Mouse (Mus musculus): ENCODE results near the gene Krtap4-13. TPM values are rescaled to one million over a fixed set of nuclear protein-coding genes. Genes with fewer than 3 reads are reported as not detected.

The Krtap4-13 gene
- polyA plus RNA-seq, 1 experiment from 2014 or later = not detected

Other genes with a start within 250 kb of the Krtap4-13 start
- gene Krtap3-1, start 243.3 kb downstream of the Krtap4-13 start, polyA plus RNA-seq (2014; fragmentation: Nextera tagmentation; extraction: Ambion mirVana) = not detected in 2 replicates
- not detected in 2 replicates for gene Krtap1-5, start 228.9 kb downstream of the Krtap4-13 start, polyA plus RNA-seq (2014; fragmentation: Nextera tagmentation; extraction: Ambion mirVana)
- gene Krtap1-4, start 226.2 kb downstream of the Krtap4-13 start, polyA plus RNA-seq (2014; fragmentation: Nextera tagmentation; extraction: Ambion mirVana) = not detected in 2 replicates
- not detected in 2 replicates for gene Krtap1-3, start 218.6 kb downstream of the Krtap4-13 start, polyA plus RNA-seq (2014; fragmentation: Nextera tagmentation; extraction: Ambion mirVana)
- not detected in 2 replicates for gene Krtap9-3, start 211.8 kb downstream of the Krtap4-13 start, polyA plus RNA-seq (2014; fragmentation: Nextera tagmentation; extraction: Ambion mirVana)
- not detected in 2 replicates for gene Gm11938, start 206.6 kb downstream of the Krtap4-13 start, polyA plus RNA-seq (2014; fragmentation: Nextera tagmentation; extraction: Ambion mirVana)
- not detected in 2 replicates for gene Gm11937, start 199.7 kb downstream of the Krtap4-13 start, polyA plus RNA-seq (2014; fragmentation: Nextera tagmentation; extraction: Ambion mirVana)
- not detected in 2 replicates for gene Krtap2-4, start 195.0 kb downstream of the Krtap4-13 start, polyA plus RNA-seq (2014; fragmentation: Nextera tagmentation; extraction: Ambion mirVana)
- gene Gm11562, start 189.5 kb downstream of the Krtap4-13 start, polyA plus RNA-seq (2014; fragmentation: Nextera tagmentation; extraction: Ambion mirVana) = not detected in 2 replicates
- not detected in 2 replicates for gene Krtap4-1, start 181.7 kb downstream of the Krtap4-13 start, polyA plus RNA-seq (2014; fragmentation: Nextera tagmentation; extraction: Ambion mirVana)
- gene Krtap4-2, start 174.8 kb downstream of the Krtap4-13 start, polyA plus RNA-seq (2014; fragmentation: Nextera tagmentation; extraction: Ambion mirVana) = not detected in 2 replicates
- gene Krtap4-7, start 165.8 kb downstream of the Krtap4-13 start, polyA plus RNA-seq (2014; fragmentation: Nextera tagmentation; extraction: Ambion mirVana) = not detected in 2 replicates
- gene Gm11555, start 159.7 kb downstream of the Krtap4-13 start, polyA plus RNA-seq (2014; fragmentation: Nextera tagmentation; extraction: Ambion mirVana) = not detected in 2 replicates
- gene Gm11563, start 150.9 kb downstream of the Krtap4-13 start, polyA plus RNA-seq (2014; fragmentation: Nextera tagmentation; extraction: Ambion mirVana) = not detected in 2 replicates
- gene Krtap4-6, start 143.9 kb downstream of the Krtap4-13 start, polyA plus RNA-seq (2014; fragmentation: Nextera tagmentation; extraction: Ambion mirVana) = not detected in 2 replicates
- gene Gm14190, start 119.2 kb downstream of the Krtap4-13 start, polyA plus RNA-seq (2014; fragmentation: Nextera tagmentation; extraction: Ambion mirVana) = not detected in 2 replicates
- gene Gm14180, start 75.6 kb downstream of the Krtap4-13 start, polyA plus RNA-seq (2014; fragmentation: Nextera tagmentation; extraction: Ambion mirVana) = not detected in 2 replicates
- gene Gm11595, start 37.0 kb downstream of the Krtap4-13 start, polyA plus RNA-seq (2014; fragmentation: Nextera tagmentation; extraction: Ambion mirVana) = not detected in 2 replicates
- gene Krtap4-8, start 29.2 kb downstream of the Krtap4-13 start, polyA plus RNA-seq (2014; fragmentation: Nextera tagmentation; extraction: Ambion mirVana) = not detected in 2 replicates
- gene Krtap4-9, start 24.7 kb downstream of the Krtap4-13 start, polyA plus RNA-seq (2014; fragmentation: Nextera tagmentation; extraction: Ambion mirVana) = not detected in 2 replicates
- gene Gm11596, start 16.4 kb downstream of the Krtap4-13 start, polyA plus RNA-seq (2014; fragmentation: Nextera tagmentation; extraction: Ambion mirVana) = not detected in 2 replicates
- gene Gm11569, start 11.0 kb downstream of the Krtap4-13 start, polyA plus RNA-seq (2014; fragmentation: Nextera tagmentation; extraction: Ambion mirVana) = not detected in 2 replicates
- gene Gm11554, start 5.4 kb downstream of the Krtap4-13 start, polyA plus RNA-seq (2014; fragmentation: Nextera tagmentation; extraction: Ambion mirVana) = not detected in 2 replicates
- not detected in 2 replicates for gene Gm11564, start 5.8 kb upstream of the Krtap4-13 start, polyA plus RNA-seq (2014; fragmentation: Nextera tagmentation; extraction: Ambion mirVana)
- not detected in 2 replicates for gene 2300003K06Rik, start 28.2 kb upstream of the Krtap4-13 start, polyA plus RNA-seq (2014; fragmentation: Nextera tagmentation; extraction: Ambion mirVana)
- not detected in 2 replicates for gene Krtap4-16, start 41.7 kb upstream of the Krtap4-13 start, polyA plus RNA-seq (2014; fragmentation: Nextera tagmentation; extraction: Ambion mirVana)
- not detected in 2 replicates for gene Gm11568, start 48.0 kb upstream of the Krtap4-13 start, polyA plus RNA-seq (2014; fragmentation: Nextera tagmentation; extraction: Ambion mirVana)
- gene Gm11559, start 54.6 kb upstream of the Krtap4-13 start, polyA plus RNA-seq (2014; fragmentation: Nextera tagmentation; extraction: Ambion mirVana) = not detected in 2 replicates
- gene Krtap9-1, start 63.5 kb upstream of the Krtap4-13 start, polyA plus RNA-seq (2014; fragmentation: Nextera tagmentation; extraction: Ambion mirVana) = not detected in 2 replicates
- gene Gm11567, start 69.3 kb upstream of the Krtap4-13 start, polyA plus RNA-seq (2014; fragmentation: Nextera tagmentation; extraction: Ambion mirVana) = not detected in 2 replicates
- not detected in 2 replicates for gene Krtap31-1, start 98.0 kb upstream of the Krtap4-13 start, polyA plus RNA-seq (2014; fragmentation: Nextera tagmentation; extraction: Ambion mirVana)
- gene Gm11565, start 104.9 kb upstream of the Krtap4-13 start, polyA plus RNA-seq (2014; fragmentation: Nextera tagmentation; extraction: Ambion mirVana) = not detected in 2 replicates
- gene Krtap31-2, start 126.4 kb upstream of the Krtap4-13 start, polyA plus RNA-seq (2014; fragmentation: Nextera tagmentation; extraction: Ambion mirVana) = not detected in 2 replicates
- gene Krtap9-5, start 138.6 kb upstream of the Krtap4-13 start, polyA plus RNA-seq (2014; fragmentation: Nextera tagmentation; extraction: Ambion mirVana) = not detected in 2 replicates
- gene Krtap29-1, start 169.2 kb upstream of the Krtap4-13 start, polyA plus RNA-seq (2014; fragmentation: Nextera tagmentation; extraction: Ambion mirVana) = not detected in 2 replicates
- not detected in 2 replicates for gene Krtap16-1, start 176.7 kb upstream of the Krtap4-13 start, polyA plus RNA-seq (2014; fragmentation: Nextera tagmentation; extraction: Ambion mirVana)
- gene Krtap17-1, start 184.1 kb upstream of the Krtap4-13 start, polyA plus RNA-seq (2014; fragmentation: Nextera tagmentation; extraction: Ambion mirVana) = not detected in 2 replicates
- gene Krt33a, start 206.3 kb upstream of the Krtap4-13 start, polyA plus RNA-seq (2014; fragmentation: Nextera tagmentation; extraction: Ambion mirVana) = not detected in 2 replicates
- not detected in 2 replicates for gene Krt33b, start 220.0 kb upstream of the Krtap4-13 start, polyA plus RNA-seq (2014; fragmentation: Nextera tagmentation; extraction: Ambion mirVana)
- not detected in 2 replicates for gene Krt34, start 231.7 kb upstream of the Krtap4-13 start, polyA plus RNA-seq (2014; fragmentation: Nextera tagmentation; extraction: Ambion mirVana)
- not detected in 2 replicates for gene Krt31, start 240.7 kb upstream of the Krtap4-13 start, polyA plus RNA-seq (2014; fragmentation: Nextera tagmentation; extraction: Ambion mirVana)

All from forebrain, embryonic 11.5 days (tissue).